Comparison of ENCODE assay signal across 9 mouse cellular contexts in the genomic region with DNA sequence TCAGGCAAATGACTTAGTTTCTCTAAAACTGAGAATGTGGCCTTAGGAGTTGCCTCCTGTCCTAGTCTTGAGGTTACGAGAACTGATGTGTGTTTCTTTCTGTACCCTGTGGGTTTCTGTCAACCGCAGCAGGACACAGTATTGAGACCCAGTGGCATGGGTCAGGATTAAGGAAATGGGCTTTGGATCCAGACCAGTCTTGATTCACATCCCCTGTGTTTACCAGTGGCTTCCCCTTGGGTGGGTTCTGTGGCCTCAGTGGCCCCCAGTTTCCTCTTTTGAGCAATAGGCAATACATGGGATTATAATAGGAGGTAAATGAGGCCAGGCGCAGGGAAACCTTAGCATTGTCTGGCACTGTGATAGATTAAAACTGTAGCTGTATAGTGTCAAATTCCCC. TPM values are rescaled to one million over a fixed set of nuclear protein-coding genes. Genes with fewer than 3 reads are reported as not detected.
A peak's percentile ranks its signal among the peaks of the same experiment; 100 is the strongest.
DNase-seq lines count a peak whose midpoint lies in the region; ATAC-seq and TF ChIP-seq lines count a peak whose summit lies in the region.
"Had no signal": no experiment of that assay in that cellular context is flagged by ENCODE, and none has a peak within 500 bp of the region (broad histone marks: within the 10 kb centered on the region; RNA-seq: fewer than 3 reads in every experiment).

No protein-coding gene starts in this region.

- no peaks in the 10 kb centered on the region for H3K27me3 ChIP-seq in forebrain, embryonic 15.5 days
- no peaks in the 10 kb centered on the region for H3K27me3 ChIP-seq in limb, embryonic 14.5 days (ENCODE audit: control insufficient read depth, insufficient read depth, low read length)
- H3K27me3 ChIP-seq in neural tube, embryonic 14.5 days (ENCODE audit: control insufficient read depth, insufficient read depth, low read length) = no peaks in the 10 kb centered on the region

- no peak for TF ChIP-seq POLR2A in limb, embryonic 14.5 days (IDR thresholded peaks at IDR 0.05; ENCODE audit: borderline replicate concordance, extremely low read depth, insufficient read depth, insufficient read length)

- H3K9me3 ChIP-seq in forebrain, embryonic 15.5 days = no peaks in the 10 kb centered on the region
- no peaks in the 10 kb centered on the region for H3K9me3 ChIP-seq in limb, embryonic 14.5 days (ENCODE audit: control insufficient read depth, low read length)
- H3K9me3 ChIP-seq in neural tube, embryonic 14.5 days (ENCODE audit: control insufficient read depth, low read length) = no peaks in the 10 kb centered on the region

- intact Hi-C loops in left cerebral cortex, adult 2 months (cut with DNase I) = loop anchor here (5.0 kb wide), 1 partner anchor 110 kb away; no protein-coding TSS in a partner anchor
- intact Hi-C loops in left cerebral cortex, postnatal 4 days (cut with DNase I) = no loop called here

- peak overlapping the region; percentile 89 for H3K4me3 ChIP-seq in left cerebral cortex, adult 2 months
- no peak overlapping the region for H3K4me3 ChIP-seq in forebrain, embryonic 15.5 days
- H3K4me3 ChIP-seq in limb, embryonic 14.5 days (replicated peaks; ENCODE audit: low read length) = peak overlapping the region; percentile 78
- peak overlapping the region; percentile 65; the same call in 1 of the 2 replicates for H3K4me3 ChIP-seq in neural tube, embryonic 14.5 days (ENCODE audit: low read depth, low read length)

- H3K9ac ChIP-seq in forebrain, embryonic 15.5 days (replicated peaks) = no peak overlapping the region
- H3K9ac ChIP-seq in limb, embryonic 14.5 days (ENCODE audit: low read depth, low read length, severe bottlenecking) = peak overlapping the region; percentile 77; the same call in 1 of the 2 replicates
- H3K9ac ChIP-seq in neural tube, embryonic 14.5 days (replicated peaks; ENCODE audit: low read depth, low read length) = no peak overlapping the region; the same call in 1 of the 2 replicates

- H3K27ac ChIP-seq in left cerebral cortex, adult 2 months = peak overlapping the region; percentile 96
- no peak overlapping the region for H3K27ac ChIP-seq in forebrain, embryonic 15.5 days (replicated peaks)
- 0 out of 2 replicates have a peak overlapping the region, but pooled peaks have one; percentile 1 for H3K27ac ChIP-seq in limb, embryonic 14.5 days (replicated peaks; ENCODE audit: low read depth, low read length)
- H3K27ac ChIP-seq in neural tube, embryonic 14.5 days (ENCODE audit: low read depth, low read length) = no peak overlapping the region

- 94% methylated on average over 3 of the region's 3 CpGs for WGBS in forebrain, embryonic 15.5 days
- 84% methylated on average over 3 of the region's 3 CpGs for WGBS in limb, embryonic 14.5 days
- WGBS in neural tube, embryonic 14.5 days = 90% methylated on average over 3 of the region's 3 CpGs

- no peak for DNase-seq in left cerebral cortex, adult 2 months (ENCODE audit: extremely low spot score in 1 of 2, low spot score in 2 of 2)
- no peak for DNase-seq in left cerebral cortex, postnatal 4 days
- DNase-seq in limb, embryonic 14.5 days (ENCODE audit: low spot score) = no peak
- no peak for DNase-seq in cerebellum, postnatal 36 days

- TF ChIP-seq CTCF in left cerebral cortex, adult 2 months (IDR thresholded peaks at IDR 0.05) = no peak

- no peak for ATAC-seq in forebrain, embryonic 15.5 days (replicated peaks)
- ATAC-seq in limb, embryonic 14.5 days (ENCODE audit: low FRiP score, low read depth) = no peak
- no peak for ATAC-seq in neural tube, embryonic 14.5 days (ENCODE audit: low read depth)
- ATAC-seq in erythroblast, adult 5-6 weeks (replicated peaks; ENCODE audit: low FRiP score, poor library complexity, severe bottlenecking) = no peak
- ATAC-seq in frontal cortex, adult (ENCODE audit: low TSS enrichment) = no peak

- peak overlapping the region; percentile 70 for H3K4me2 ChIP-seq in forebrain, embryonic 15.5 days (replicated peaks)
- H3K4me2 ChIP-seq in limb, embryonic 14.5 days (replicated peaks; ENCODE audit: low read depth, low read length, severe bottlenecking) = peak overlapping the region; percentile 91
- peak overlapping the region; percentile 86 for H3K4me2 ChIP-seq in neural tube, embryonic 14.5 days (ENCODE audit: low read depth, low read length)

- peaks cover 19% of the 10 kb centered on the region for H3K4me1 ChIP-seq in forebrain, embryonic 15.5 days
- H3K4me1 ChIP-seq in limb, embryonic 14.5 days (ENCODE audit: control insufficient read depth, insufficient read depth, low read length) = peaks cover 14% of the 10 kb centered on the region; the same call in 1 of the 2 replicates
- H3K4me1 ChIP-seq in neural tube, embryonic 14.5 days (ENCODE audit: control insufficient read depth, insufficient read depth, low read length) = no peaks in the 10 kb centered on the region

- peaks cover 15% of the 10 kb centered on the region for H3K36me3 ChIP-seq in forebrain, embryonic 15.5 days
- H3K36me3 ChIP-seq in limb, embryonic 14.5 days (ENCODE audit: control insufficient read depth, insufficient read depth, low read length) = peaks cover 27% of the 10 kb centered on the region
- H3K36me3 ChIP-seq in neural tube, embryonic 14.5 days (ENCODE audit: control insufficient read depth, insufficient read depth, low read length) = peaks cover 4% of the 10 kb centered on the region; the same call in 1 of the 2 replicates

RNA-seq across cellular contexts. Expression of a gene that starts 1.4 kb away (rescaled TPM):
- total RNA-seq in left cerebral cortex, adult 2 months (2021) = 10 to 100 TPM; 54.4 to 57.2 TPM
- 10 to 100 TPM; 52.8 to 56.9 TPM for total RNA-seq in left cerebral cortex, postnatal 4 days (2021)
- polyA plus RNA-seq in forebrain, embryonic 15.5 days (2015; fragmentation: Nextera tagmentation; extraction: Ambion mirVana) = 24.6 and 29.8 TPM in 2 replicates
- polyA plus RNA-seq in limb, embryonic 14.5 days (2012; rRNA removed) = 26.0 and 35.0 TPM in 2 replicates
- 29.2 and 34.0 TPM in 2 replicates for polyA plus RNA-seq in limb, embryonic 14.5 days (2014; fragmentation: Nextera tagmentation; extraction: Ambion mirVana)
- polyA plus RNA-seq in neural tube, embryonic 14.5 days (2014; fragmentation: Nextera tagmentation; extraction: Ambion mirVana) = 31.6 and 41.1 TPM in 2 replicates
- total RNA-seq in erythroblast, adult 5-6 weeks (2015; ENCODE audit: low replicate concordance) = 2.1 and 2.9 TPM in 2 replicates
- total RNA-seq in erythroblast, adult 5-6 weeks (2017; ENCODE audit: low replicate concordance) = 0.43 and 0.98 TPM in 2 replicates

RNA-seq across cellular contexts. Expression of a gene that starts 7.3 kb away (rescaled TPM):
- 1 to 10 TPM in 1 of 2 experiments, not detected in 1; 1.1 TPM for total RNA-seq in left cerebral cortex, adult 2 months (2021)
- total RNA-seq in left cerebral cortex, postnatal 4 days (2021) = not detected
- polyA plus RNA-seq in forebrain, embryonic 15.5 days (2015; fragmentation: Nextera tagmentation; extraction: Ambion mirVana) = 0.45 and 0.60 TPM in 2 replicates
- polyA plus RNA-seq in limb, embryonic 14.5 days (2012; rRNA removed) = 178 and 322 TPM in 2 replicates
- polyA plus RNA-seq in limb, embryonic 14.5 days (2014; fragmentation: Nextera tagmentation; extraction: Ambion mirVana) = 273 and 401 TPM in 2 replicates
- 1.9 and 6.4 TPM in 2 replicates for polyA plus RNA-seq in neural tube, embryonic 14.5 days (2014; fragmentation: Nextera tagmentation; extraction: Ambion mirVana)
- total RNA-seq in erythroblast, adult 5-6 weeks (2015; ENCODE audit: low replicate concordance) = not detected in 2 replicates
- not detected in 2 replicates for total RNA-seq in erythroblast, adult 5-6 weeks (2017; ENCODE audit: low replicate concordance)
- polyA plus RNA-seq: spleen, adult 2 months had no signal

RNA-seq across cellular contexts. Expression of a gene that starts 17.3 kb away (rescaled TPM):
- under 1 TPM in 1 of 2 experiments, not detected in 1; 0.36 TPM for total RNA-seq in left cerebral cortex, adult 2 months (2021)
- total RNA-seq in left cerebral cortex, postnatal 4 days (2021) = 10 to 100 TPM; 10.8 to 14.3 TPM
- polyA plus RNA-seq in forebrain, embryonic 15.5 days (2015; fragmentation: Nextera tagmentation; extraction: Ambion mirVana) = 199 and 232 TPM in 2 replicates
- 293 and 329 TPM in 2 replicates for polyA plus RNA-seq in limb, embryonic 14.5 days (2012; rRNA removed)
- polyA plus RNA-seq in limb, embryonic 14.5 days (2014; fragmentation: Nextera tagmentation; extraction: Ambion mirVana) = 279 and 305 TPM in 2 replicates
- polyA plus RNA-seq in neural tube, embryonic 14.5 days (2014; fragmentation: Nextera tagmentation; extraction: Ambion mirVana) = 30.6 and 38.9 TPM in 2 replicates
- total RNA-seq in erythroblast, adult 5-6 weeks (2015; ENCODE audit: low replicate concordance) = 268 and 318 TPM in 2 replicates
- total RNA-seq in erythroblast, adult 5-6 weeks (2017; ENCODE audit: low replicate concordance) = 123 and 215 TPM in 2 replicates

RNA-seq across cellular contexts. Expression of a gene that starts 17.6 kb away (rescaled TPM):
- 10 to 100 TPM; 26.6 to 28.3 TPM for total RNA-seq in left cerebral cortex, adult 2 months (2021)
- 10 to 100 TPM; 20.6 to 20.8 TPM for total RNA-seq in left cerebral cortex, postnatal 4 days (2021)
- polyA plus RNA-seq in forebrain, embryonic 15.5 days (2015; fragmentation: Nextera tagmentation; extraction: Ambion mirVana) = 17.1 and 17.2 TPM in 2 replicates
- 31.5 and 41.2 TPM in 2 replicates for polyA plus RNA-seq in limb, embryonic 14.5 days (2012; rRNA removed)
- 14.0 and 15.2 TPM in 2 replicates for polyA plus RNA-seq in limb, embryonic 14.5 days (2014; fragmentation: Nextera tagmentation; extraction: Ambion mirVana)
- polyA plus RNA-seq in neural tube, embryonic 14.5 days (2014; fragmentation: Nextera tagmentation; extraction: Ambion mirVana) = 21.0 and 24.2 TPM in 2 replicates
- total RNA-seq in erythroblast, adult 5-6 weeks (2015; ENCODE audit: low replicate concordance) = 9.6 and 10.0 TPM in 2 replicates
- 15.8 and 20.8 TPM in 2 replicates for total RNA-seq in erythroblast, adult 5-6 weeks (2017; ENCODE audit: low replicate concordance)

RNA-seq across cellular contexts. Expression of a gene that starts 17.9 kb away (rescaled TPM):
- total RNA-seq in left cerebral cortex, adult 2 months (2021) = 1 to 10 TPM; 8.6 to 9.0 TPM
- 1 to 10 TPM; 6.9 to 8.0 TPM for total RNA-seq in left cerebral cortex, postnatal 4 days (2021)
- 13.9 and 14.5 TPM in 2 replicates for polyA plus RNA-seq in forebrain, embryonic 15.5 days (2015; fragmentation: Nextera tagmentation; extraction: Ambion mirVana)
- 4.3 and 4.9 TPM in 2 replicates for polyA plus RNA-seq in limb, embryonic 14.5 days (2012; rRNA removed)
- 6.9 and 7.0 TPM in 2 replicates for polyA plus RNA-seq in limb, embryonic 14.5 days (2014; fragmentation: Nextera tagmentation; extraction: Ambion mirVana)
- 16.9 and 19.0 TPM in 2 replicates for polyA plus RNA-seq in neural tube, embryonic 14.5 days (2014; fragmentation: Nextera tagmentation; extraction: Ambion mirVana)
- 0.58 and 1.9 TPM in 2 replicates for total RNA-seq in erythroblast, adult 5-6 weeks (2015; ENCODE audit: low replicate concordance)
- total RNA-seq in erythroblast, adult 5-6 weeks (2017; ENCODE audit: low replicate concordance) = 2.0 and 4.5 TPM in 2 replicates

Comparison
In these comparisons a context has a peak if more than half of its experiments do, and no peak if none do; other contexts are left out.
1. H3K27ac ChIP-seq: peak in left cerebral cortex, adult 2 months (single experiment) and limb, embryonic 14.5 days (single experiment); none in forebrain, embryonic 15.5 days (single experiment) and neural tube, embryonic 14.5 days (single experiment).
2. RNA of a gene that starts 1.4 kb away (total RNA-seq): 54.4 to 57.2 TPM in left cerebral cortex, adult 2 months and 52.8 to 56.9 TPM in left cerebral cortex, postnatal 4 days; 0.43 to 2.9 TPM in erythroblast, adult 5-6 weeks; every median in the first group is over 10 times any median in the second.
3. RNA of a gene that starts 17.3 kb away (total RNA-seq): 123 to 318 TPM in erythroblast, adult 5-6 weeks; 10.8 to 14.3 TPM in left cerebral cortex, postnatal 4 days and 0.36 TPM in left cerebral cortex, adult 2 months; every median in the first group is over 4 times any median in the second.
4. Peak in every context shown above with its lines, with median percentiles within 50 percentile points of each other: H3K4me2 ChIP-seq.